In the genomic region with DNA sequence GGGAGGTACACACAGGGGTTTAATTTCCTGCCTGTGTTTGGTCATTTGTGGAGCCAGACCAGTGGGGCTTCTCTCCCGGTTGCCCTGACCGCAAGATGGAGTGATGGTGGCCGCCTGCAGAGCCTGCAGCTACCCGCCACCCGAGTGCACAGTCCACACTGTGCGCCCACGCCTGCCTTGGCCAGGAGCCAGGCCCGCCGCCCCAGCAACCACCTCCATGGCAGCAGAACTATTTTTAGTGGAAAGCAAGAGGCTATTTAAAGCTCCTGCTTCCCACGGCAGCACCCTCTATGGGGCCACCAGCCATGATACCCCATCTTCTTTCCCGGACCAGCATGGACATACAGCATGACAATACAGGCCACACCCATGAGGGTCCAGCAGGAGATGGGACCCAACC, we compare ENCODE assay signal across 10 mouse cellular contexts. TPM values are rescaled to one million over a fixed set of nuclear protein-coding genes. Genes with fewer than 3 reads are reported as not detected.
DNase-seq lines count a peak whose midpoint lies in the region; ATAC-seq and TF ChIP-seq lines count a peak whose summit lies in the region.
"Had no signal": no experiment of that assay in that cellular context is flagged by ENCODE, and none has a peak within 500 bp of the region (broad histone marks: within the 10 kb centered on the region; RNA-seq: fewer than 3 reads in every experiment).

No protein-coding gene starts in this region.

- H3K27ac ChIP-seq in hindbrain, embryonic 15.5 days (replicated peaks): peak overlapping the region; percentile 25; the same call in 1 of the 2 replicates
- no peak overlapping the region for H3K27ac ChIP-seq in hindbrain, embryonic 14.5 days
- H3K27ac ChIP-seq in layer of hippocampus, adult 2 months: peak overlapping the region; percentile 91
- no peak overlapping the region for H3K27ac ChIP-seq in forebrain, embryonic 10.5 days

- no peaks in the 10 kb centered on the region for H3K9me3 ChIP-seq in hindbrain, embryonic 15.5 days
- no peaks in the 10 kb centered on the region for H3K9me3 ChIP-seq in hindbrain, embryonic 14.5 days (ENCODE audit: control insufficient read depth, low read length)
- H3K9me3 ChIP-seq in forebrain, embryonic 10.5 days: no peaks in the 10 kb centered on the region
- H3K9me3 ChIP-seq: megakaryocyte, embryonic 14.5 days had no signal

- no peak overlapping the region for H3K9ac ChIP-seq in hindbrain, embryonic 15.5 days
- no peak overlapping the region for H3K9ac ChIP-seq in hindbrain, embryonic 14.5 days

- H3K36me3 ChIP-seq in hindbrain, embryonic 15.5 days: peaks cover 27% of the 10 kb centered on the region
- peaks cover 43% of the 10 kb centered on the region for H3K36me3 ChIP-seq in hindbrain, embryonic 14.5 days (replicated peaks; ENCODE audit: control insufficient read depth, insufficient read depth)
- H3K36me3 ChIP-seq in forebrain, embryonic 10.5 days (replicated peaks): peaks cover 59% of the 10 kb centered on the region

- H3K4me3 ChIP-seq in hindbrain, embryonic 15.5 days: no peak overlapping the region
- no peak overlapping the region for H3K4me3 ChIP-seq in hindbrain, embryonic 14.5 days (replicated peaks; ENCODE audit: low read length)
- H3K4me3 ChIP-seq in layer of hippocampus, adult 2 months: peak overlapping the region; percentile 35
- H3K4me3 ChIP-seq in forebrain, embryonic 10.5 days: no peak overlapping the region
- H3K4me3 ChIP-seq: megakaryocyte, embryonic 14.5 days had no signal

- TF ChIP-seq CTCF in layer of hippocampus, adult 2 months (conservative IDR thresholded peaks at IDR 0.05): no peak

- DNase-seq in hindbrain, embryonic 14.5 days (ENCODE audit: low spot score): no peak
- peak; percentile 90 for DNase-seq in brain, adult 2 months (ENCODE audit: low read depth, low spot score)
- peak; percentile 78 to 88 for DNase-seq in frontal cortex, postnatal 10 days (ENCODE audit: low spot score in 2 of 2)
- DNase-seq in layer of hippocampus, adult 2 months (ENCODE audit: low spot score in 2 of 2): peak; percentile 82 to 91
- peak; percentile 63 for DNase-seq in right cerebral cortex, postnatal 4 days
- DNase-seq in urinary bladder, postnatal 36 days (ENCODE audit: low spot score in 2 of 2): no peak
- DNase-seq in forebrain, embryonic 10.5 days (ENCODE audit: extremely low spot score, low spot score): no peak

- ATAC-seq in hindbrain, embryonic 15.5 days (ENCODE audit: low FRiP score, low read depth): no peak
- no peak for ATAC-seq in hindbrain, embryonic 14.5 days (ENCODE audit: low FRiP score)

- no peaks in the 10 kb centered on the region for H3K27me3 ChIP-seq in hindbrain, embryonic 15.5 days
- H3K27me3 ChIP-seq in hindbrain, embryonic 14.5 days (ENCODE audit: control insufficient read depth, insufficient read depth, low read length): no peaks in the 10 kb centered on the region
- H3K27me3 ChIP-seq in forebrain, embryonic 10.5 days (ENCODE audit: poor library complexity, severe bottlenecking): no peaks in the 10 kb centered on the region

- 0 out of 2 replicates have a peak overlapping the region, but pooled peaks have one; percentile 4 for H3K4me2 ChIP-seq in hindbrain, embryonic 15.5 days
- no peak overlapping the region for H3K4me2 ChIP-seq in hindbrain, embryonic 14.5 days (replicated peaks)

- WGBS in hindbrain, embryonic 15.5 days: 50% methylated on average over 11 of the region's 11 CpGs
- 64% methylated on average over 11 of the region's 11 CpGs for WGBS in hindbrain, embryonic 14.5 days
- 92% methylated on average over 11 of the region's 11 CpGs for WGBS in forebrain, embryonic 10.5 days

- H3K4me1 ChIP-seq in hindbrain, embryonic 15.5 days (replicated peaks): peaks cover 44% of the 10 kb centered on the region
- peaks cover 16% of the 10 kb centered on the region for H3K4me1 ChIP-seq in hindbrain, embryonic 14.5 days (replicated peaks; ENCODE audit: control insufficient read depth, insufficient read depth, low read length)
- peaks cover 25% of the 10 kb centered on the region for H3K4me1 ChIP-seq in forebrain, embryonic 10.5 days

RNA-seq across cellular contexts. Expression of a gene that starts 5.3 kb away (rescaled TPM):
- 16.3 and 19.7 TPM in 2 replicates for polyA plus RNA-seq in hindbrain, embryonic 15.5 days (2015; fragmentation: Nextera tagmentation; extraction: Ambion mirVana)
- polyA plus RNA-seq in hindbrain, embryonic 14.5 days (2014; fragmentation: Nextera tagmentation; extraction: Ambion mirVana): 14.8 and 16.4 TPM in 2 replicates
- total RNA-seq in layer of hippocampus, adult 2 months (2021): 10 to 100 TPM; 72.0 to 84.1 TPM
- polyA plus RNA-seq in forebrain, embryonic 10.5 days (2016; fragmentation: Nextera tagmentation; extraction: Ambion mirVana): 9.7 and 10.5 TPM in 2 replicates

RNA-seq across cellular contexts. Expression of a gene that starts 11.9 kb away (rescaled TPM):
- not detected in 2 replicates for polyA plus RNA-seq in hindbrain, embryonic 15.5 days (2015; fragmentation: Nextera tagmentation; extraction: Ambion mirVana)
- polyA plus RNA-seq in hindbrain, embryonic 14.5 days (2014; fragmentation: Nextera tagmentation; extraction: Ambion mirVana): not detected in 2 replicates
- not detected for total RNA-seq in layer of hippocampus, adult 2 months (2021)
- polyA plus RNA-seq in forebrain, embryonic 10.5 days (2016; fragmentation: Nextera tagmentation; extraction: Ambion mirVana): not detected in 2 replicates
- total RNA-seq: MEL had no signal

RNA-seq across cellular contexts. Expression of a gene that starts 18.9 kb away (rescaled TPM):
- polyA plus RNA-seq in hindbrain, embryonic 15.5 days (2015; fragmentation: Nextera tagmentation; extraction: Ambion mirVana): 94.7 and 98.9 TPM in 2 replicates
- polyA plus RNA-seq in hindbrain, embryonic 14.5 days (2014; fragmentation: Nextera tagmentation; extraction: Ambion mirVana): 70.9 and 77.0 TPM in 2 replicates
- 10 to 100 TPM; 51.1 to 54.9 TPM for total RNA-seq in layer of hippocampus, adult 2 months (2021)
- 134 and 139 TPM in 2 replicates for polyA plus RNA-seq in forebrain, embryonic 10.5 days (2016; fragmentation: Nextera tagmentation; extraction: Ambion mirVana)

RNA-seq across cellular contexts. Expression of a gene that starts 18.9 kb away (rescaled TPM):
- polyA plus RNA-seq in hindbrain, embryonic 15.5 days (2015; fragmentation: Nextera tagmentation; extraction: Ambion mirVana): 373 and 402 TPM in 2 replicates
- 411 and 415 TPM in 2 replicates for polyA plus RNA-seq in hindbrain, embryonic 14.5 days (2014; fragmentation: Nextera tagmentation; extraction: Ambion mirVana)
- total RNA-seq in layer of hippocampus, adult 2 months (2021): 10 to 100 TPM; 93.6 to 98.0 TPM
- 1,297 and 1,372 TPM in 2 replicates for polyA plus RNA-seq in forebrain, embryonic 10.5 days (2016; fragmentation: Nextera tagmentation; extraction: Ambion mirVana)

RNA-seq across cellular contexts. Expression of a gene that starts 28.5 kb away (rescaled TPM):
- 2.2 and 6.0 TPM in 2 replicates for polyA plus RNA-seq in hindbrain, embryonic 15.5 days (2015; fragmentation: Nextera tagmentation; extraction: Ambion mirVana)
- polyA plus RNA-seq in hindbrain, embryonic 14.5 days (2014; fragmentation: Nextera tagmentation; extraction: Ambion mirVana): 5.3 TPM in 1 of 2 replicates, not detected in the other
- not detected for total RNA-seq in layer of hippocampus, adult 2 months (2021)
- 3.0 and 5.8 TPM in 2 replicates for polyA plus RNA-seq in forebrain, embryonic 10.5 days (2016; fragmentation: Nextera tagmentation; extraction: Ambion mirVana)

Comparison
In these comparisons a context has a peak if more than half of its experiments do, and no peak if none do; other contexts are left out.
1. H3K27ac ChIP-seq: peak in hindbrain, embryonic 15.5 days (single experiment) and layer of hippocampus, adult 2 months (single experiment); none in hindbrain, embryonic 14.5 days (single experiment) and forebrain, embryonic 10.5 days (single experiment).
2. DNase-seq: peak in brain, adult 2 months (single experiment), frontal cortex, postnatal 10 days (2 of 2), layer of hippocampus, adult 2 months (2 of 2) and right cerebral cortex, postnatal 4 days (single experiment); none in hindbrain, embryonic 14.5 days (single experiment), urinary bladder, postnatal 36 days (0 of 2) and forebrain, embryonic 10.5 days (single experiment).